Mouse (Mus musculus) thymus, postnatal 4 days (tissue): ENCODE measurements around the gene Utp14b.

Experiments
- DNase-seq: peaks from one replicate; pipeline ENCODE4 v3.0.0; 2021

Gene Utp14b

GRCm38 (mm10) chr1:78657671-78658440, at the start of gene Utp14b, which contains the start of gene Acsl3:
Gene Utp14b (plus strand): TSS chr1:78658038.
Gene Acsl3 (plus strand): TSS chr1:78657825.
- DNase-seq = peak; percentile 96

GRCm38 (mm10) chr1:78609134-78609907, 48.5 kb upstream of the Utp14b start:
- DNase-seq = no peak

GRCm38 (mm10) chr1:78611039-78611438, 46.8 kb upstream of the Utp14b start:
- DNase-seq = no peak

GRCm38 (mm10) chr1:78612959-78613358, 44.9 kb upstream of the Utp14b start:
- no peak for DNase-seq

- DNase-seq = no peak
Observed at GRCm38 (mm10) chr1:78624352-78624751, 33.5 kb upstream of the Utp14b start.

GRCm38 (mm10) chr1:78634486-78634885, 23.4 kb upstream of the Utp14b start:
- no peak for DNase-seq

- DNase-seq = peak; percentile 23
Observed at GRCm38 (mm10) chr1:78640871-78641270, 17.0 kb upstream of the Utp14b start.

GRCm38 (mm10) chr1:78641791-78642190, 16.0 kb upstream of the Utp14b start:
- no peak for DNase-seq

GRCm38 (mm10) chr1:78642197-78642596, 15.6 kb upstream of the Utp14b start:
- DNase-seq = no peak

GRCm38 (mm10) chr1:78647317-78647885, 10.4 kb upstream of the Utp14b start:
- DNase-seq = no peak

- DNase-seq = no peak
Observed at GRCm38 (mm10) chr1:78649269-78650061, 8.4 kb upstream of the Utp14b start.

GRCm38 (mm10) chr1:78656472-78656871, 1.4 kb upstream of the Utp14b start:
- DNase-seq = no peak

- DNase-seq = no peak
Observed at GRCm38 (mm10) chr1:78657021-78657629, 713 bp upstream of the Utp14b start.

GRCm38 (mm10) chr1:78658441-78659269, 817 bp downstream of the Utp14b start:
- peak; percentile 24 for DNase-seq

GRCm38 (mm10) chr1:78659270-78659823, 1.5 kb downstream of the Utp14b start:
- DNase-seq = no peak

- DNase-seq = no peak
Observed at GRCm38 (mm10) chr1:78664326-78664725, 6.5 kb downstream of the Utp14b start.

GRCm38 (mm10) chr1:78665954-78666499, 8.2 kb downstream of the Utp14b start:
- DNase-seq = no peak

GRCm38 (mm10) chr1:78666585-78666984, 8.7 kb downstream of the Utp14b start:
- no peak for DNase-seq

GRCm38 (mm10) chr1:78682291-78682690, 24.5 kb downstream of the Utp14b start:
- DNase-seq = no peak

GRCm38 (mm10) chr1:78684128-78684527, 26.3 kb downstream of the Utp14b start:
- no peak for DNase-seq

GRCm38 (mm10) chr1:78686872-78687271, 29.0 kb downstream of the Utp14b start:
- peak; percentile 39 for DNase-seq
